Mouse (Mus musculus) G1E-ER4 (cell line): ENCODE measurements around the gene Lgmn. TPM values are rescaled to one million over a fixed set of nuclear protein-coding genes. Genes with fewer than 3 reads are reported as not detected.

Experiments
- GATA1 ChIP-seq: IDR thresholded peaks from one replicate; pipeline ENCODE4 v1.8.0; 2012; ENCODE audit warnings: low read length, inconsistent platforms
- polyA plus RNA-seq: library from polyadenylated mRNA; stranded (reverse); fragments of >175 nt; gene quantifications from 2 replicates; pipeline ENCODE4 v1.2.3, GENCODE M21; 2012

The Lgmn gene
- polyA plus RNA-seq, 1 experiment, result 2.7 TPM

- TF ChIP-seq GATA1, result no peak
These were observed 22.6 kb downstream of the Lgmn start for GRCm38 (mm10) chr12:102416955-102417510.

GRCm38 (mm10) chr12:102416391-102416837, 23.2 kb downstream of the Lgmn start:
- TF ChIP-seq GATA1, result no peak

- TF ChIP-seq GATA1, result no peak
These were observed 24.9 kb downstream of the Lgmn start for GRCm38 (mm10) chr12:102414686-102415085.

- TF ChIP-seq GATA1, result no peak
These were observed 26.4 kb downstream of the Lgmn start for GRCm38 (mm10) chr12:102413171-102413570.

GRCm38 (mm10) chr12:102398588-102398987, 41.0 kb downstream of the Lgmn start:
- no peak for TF ChIP-seq GATA1

GRCm38 (mm10) chr12:102395998-102396991, 43.3 kb downstream of the Lgmn start:
- TF ChIP-seq GATA1, result no peak

GRCm38 (mm10) chr12:102395537-102395936, 44.1 kb downstream of the Lgmn start:
- TF ChIP-seq GATA1, result no peak

GRCm38 (mm10) chr12:102394496-102394895, 45.1 kb downstream of the Lgmn start:
- TF ChIP-seq GATA1, result no peak

- no peak for TF ChIP-seq GATA1
These were observed 47.6 kb downstream of the Lgmn start for GRCm38 (mm10) chr12:102391982-102392381.

- TF ChIP-seq GATA1, result no peak
These were observed 48.5 kb downstream of the Lgmn start for GRCm38 (mm10) chr12:102391109-102391508.

GRCm38 (mm10) chr12:102390042-102390441, 49.6 kb downstream of the Lgmn start:
- TF ChIP-seq GATA1, result no peak

- TF ChIP-seq GATA1, result no peak
These were observed 52.2 kb downstream of the Lgmn start for GRCm38 (mm10) chr12:102387219-102387917.

- no peak for TF ChIP-seq GATA1
These were observed 54.8 kb downstream of the Lgmn start for GRCm38 (mm10) chr12:102384819-102385218.

- TF ChIP-seq GATA1, result no peak
These were observed 56.3 kb downstream of the Lgmn start for GRCm38 (mm10) chr12:102383288-102383687.

GRCm38 (mm10) chr12:102382180-102382579, 57.4 kb downstream of the Lgmn start:
- no peak for TF ChIP-seq GATA1

- no peak for TF ChIP-seq GATA1
These were observed 67.3 kb downstream of the Lgmn start for GRCm38 (mm10) chr12:102372322-102372721.

GRCm38 (mm10) chr12:102370931-102371500, 68.6 kb downstream of the Lgmn start:
- no peak for TF ChIP-seq GATA1
